Mouse (Mus musculus) bone marrow, adult 2 months (tissue): ENCODE measurements around the gene Cacna1c.

ENCODE experiments used
- CTCF ChIP-seq: fragments of 200-500 bp; IDR thresholded peaks from 2 replicates; pipeline ENCODE4 v1.5.1; 2011; ENCODE audit warnings: low read length, control low read depth; ENCODE audit not compliant: control insufficient read depth, insufficient read depth
- POLR2A ChIP-seq: fragments of 200-500 bp; IDR thresholded peaks from 2 replicates; pipeline ENCODE4 v1.6.1; 2011; ENCODE audit warnings: low read depth, mild to moderate bottlenecking, control low read depth, low read length, borderline replicate concordance; ENCODE audit not compliant: control insufficient read depth

- TF ChIP-seq CTCF (no peak), POLR2A (no peak)
Observed at GRCm38 (mm10) chr6:118735145-118735544, 461.1 kb downstream of the Cacna1c start.
